In genomic region chr11:117176304-117176703, GRCm38 (mm10) we compare ENCODE assay signal across 8 mouse cellular contexts. TPM values are rescaled to one million over a fixed set of nuclear protein-coding genes. Genes with fewer than 3 reads are reported as not detected.
DNase-seq lines count a peak whose midpoint lies in the region; ATAC-seq and TF ChIP-seq lines count a peak whose summit lies in the region.

No protein-coding gene starts in this region.

- no peaks in the 10 kb centered on the region for H3K36me3 ChIP-seq in heart, embryonic 10.5 days
- no peaks in the 10 kb centered on the region for H3K36me3 ChIP-seq in hindbrain, postnatal 0 days (ENCODE audit: insufficient read depth, low read length)
- H3K36me3 ChIP-seq in splenic B cell, adult 2 months (ENCODE audit: control insufficient read depth, insufficient read depth, low read length, poor library complexity, severe bottlenecking) = no peaks in the 10 kb centered on the region

- peak; percentile 25; the same call in 1 of the 2 replicates for ATAC-seq in hindbrain, postnatal 0 days

- H3K4me2 ChIP-seq in hindbrain, postnatal 0 days (ENCODE audit: low read depth, low read length) = no peak overlapping the region

- no peak overlapping the region for H3K4me3 ChIP-seq in heart, embryonic 10.5 days
- no peak overlapping the region for H3K4me3 ChIP-seq in hindbrain, postnatal 0 days (ENCODE audit: low read length)

- WGBS in heart, embryonic 10.5 days = 38% methylated on average over 5 of the region's 5 CpGs
- 33% methylated on average over 5 of the region's 5 CpGs for WGBS in hindbrain, postnatal 0 days

- H3K27ac ChIP-seq in heart, embryonic 10.5 days = 0 out of 2 replicates have a peak overlapping the region, but pooled peaks have one; percentile 31
- no peak overlapping the region for H3K27ac ChIP-seq in hindbrain, postnatal 0 days

- H3K4me1 ChIP-seq in heart, embryonic 10.5 days = peaks cover 28% of the 10 kb centered on the region
- peaks cover 6% of the 10 kb centered on the region; the same call in 1 of the 2 replicates for H3K4me1 ChIP-seq in hindbrain, postnatal 0 days (ENCODE audit: insufficient read depth, low read length)

- DNase-seq in heart, embryonic 10.5 days (ENCODE audit: low spot score) = no peak
- DNase-seq in heart, adult 9 months (ENCODE audit: low spot score in 2 of 2) = no peak
- peak; percentile 44 for DNase-seq in CD4-positive helper T cell, adult 2 months (ENCODE audit: low read depth, low spot score)
- peak; percentile 14 for DNase-seq in c-Kit-positive CD71-positive TER-119-positive erythroid progenitor cells, embryonic 14.5 days (ENCODE audit: low spot score)
- peak; percentile 64 for DNase-seq in hindbrain, postnatal 0 days (ENCODE audit: low spot score)
- peak; percentile 49 for DNase-seq in lung, postnatal 14 days
- peak; percentile 71 for DNase-seq in splenic B cell, adult 2 months (ENCODE audit: low read depth, low spot score)
- DNase-seq in left cerebral cortex, adult 18-20 months (ENCODE audit: low spot score in 2 of 2) = no peak

- H3K9me3 ChIP-seq in heart, embryonic 10.5 days = peaks cover 11% of the 10 kb centered on the region
- 0 out of 2 replicates have a peak, but pooled peaks cover 3% of the 10 kb centered on the region for H3K9me3 ChIP-seq in hindbrain, postnatal 0 days (ENCODE audit: low read length)

- H3K27me3 ChIP-seq in heart, embryonic 10.5 days (ENCODE audit: insufficient read depth, poor library complexity, severe bottlenecking) = no peaks in the 10 kb centered on the region
- H3K27me3 ChIP-seq in hindbrain, postnatal 0 days (ENCODE audit: insufficient read depth, low read length) = no peaks in the 10 kb centered on the region
- no peaks in the 10 kb centered on the region for H3K27me3 ChIP-seq in splenic B cell, adult 2 months (ENCODE audit: control insufficient read depth, insufficient read depth, low read length, poor library complexity, severe bottlenecking)

- no peak overlapping the region for H3K9ac ChIP-seq in hindbrain, postnatal 0 days (replicated peaks; ENCODE audit: low read length)

- TF ChIP-seq CTCF in hindbrain, postnatal 0 days (IDR thresholded peaks at IDR 0.05; ENCODE audit: low read depth) = peak; percentile 76

RNA-seq across cellular contexts. Expression of gene Sept9, which starts 23.2 kb away (rescaled TPM):
- polyA plus RNA-seq in heart, embryonic 10.5 days (2016; fragmentation: Nextera tagmentation; extraction: Ambion mirVana) = 148 and 164 TPM in 2 replicates
- 111 and 112 TPM in 2 replicates for total RNA-seq in hindbrain, postnatal 0 days (2014; rRNA removed)
- polyA plus RNA-seq in hindbrain, postnatal 0 days (2015; fragmentation: Nextera tagmentation; extraction: Ambion mirVana) = 88.8 and 89.8 TPM in 2 replicates
- total RNA-seq in left cerebral cortex, adult 18-20 months (2021) = 10 to 100 TPM; 82.6 to 90.6 TPM

Comparison
In these comparisons a context has a peak if more than half of its experiments do, and no peak if none do; other contexts are left out.
1. DNase-seq: peak in CD4-positive helper T cell, adult 2 months (single experiment), c-Kit-positive CD71-positive TER-119-positive erythroid progenitor cells, embryonic 14.5 days (single experiment), hindbrain, postnatal 0 days (single experiment), lung, postnatal 14 days (single experiment) and splenic B cell, adult 2 months (single experiment); none in heart, embryonic 10.5 days (single experiment), heart, adult 9 months (0 of 2) and left cerebral cortex, adult 18-20 months (0 of 2).